Mouse (Mus musculus) stomach, postnatal 0 days (tissue): ENCODE measurements at regions not wholly inside any gene's neighbourhood (a gene's known extent, or its start where the extent isn't known, plus 50 kb on each side); places are given as distances from the start of the nearest gene placed in this dataset.

Experiments
- ATAC-seq: fragments of 200-750 bp; cut with Nextera tagmentation; 2 replicates; pipeline ENCODE4 v1.8.0; 2017; ENCODE audit not compliant: low FRiP score, low TSS enrichment
- DNase-seq: peaks from one replicate; pipeline ENCODE4 v3.0.0-alpha.2; 2016; ENCODE audit warnings: low spot score
- H3K27ac ChIP-seq: fragments of 300-500 bp; sonication (generic); replicated peaks from 2 replicates; pipeline ENCODE4 v1.5.1; 2014; ENCODE audit warnings: mild to moderate bottlenecking, control low read depth
- H3K27me3 ChIP-seq: fragments of 300-500 bp; sonication (generic); 2 replicates; pipeline ENCODE4 v1.6.1; 2014; ENCODE audit warnings: low read length; ENCODE audit not compliant: control insufficient read depth, insufficient read depth
- H3K36me3 ChIP-seq: fragments of 300-500 bp; sonication (generic); 2 replicates; pipeline ENCODE4 v1.6.1; 2014; ENCODE audit warnings: low read length, mixed read lengths; ENCODE audit not compliant: control insufficient read depth, insufficient read depth
- H3K4me1 ChIP-seq: fragments of 300-500 bp; sonication (generic); replicated peaks from 2 replicates; pipeline ENCODE4 v1.6.1; 2014; ENCODE audit warnings: antibody characterized with exemption; ENCODE audit not compliant: control insufficient read depth, insufficient read depth
- H3K4me2 ChIP-seq: fragments of 300-500 bp; sonication (generic); replicated peaks from 2 replicates; pipeline ENCODE4 v1.6.1; 2014; ENCODE audit warnings: low read depth, mild to moderate bottlenecking, control low read depth, moderate library complexity
- H3K4me3 ChIP-seq: fragments of 300-500 bp; sonication (generic); 2 replicates; pipeline ENCODE4 v1.5.1; 2014; ENCODE audit warnings: low read depth, low read length, control low read depth
- H3K9ac ChIP-seq: fragments of 300-500 bp; sonication (generic); 2 replicates; pipeline ENCODE4 v1.6.1; 2014; ENCODE audit warnings: mild to moderate bottlenecking, low read length, control low read depth, mixed read lengths
- H3K9me3 ChIP-seq: fragments of 300-500 bp; sonication (generic); 2 replicates; pipeline ENCODE4 v1.6.1; 2016; ENCODE audit warnings: low read length; ENCODE audit not compliant: control insufficient read depth
- CTCF ChIP-seq: IDR thresholded peaks from 2 replicates; pipeline ENCODE4 v1.5.1; 2016; ENCODE audit warnings: antibody characterized with exemption, low read depth, mild to moderate bottlenecking, moderate library complexity
- EP300 ChIP-seq: optimal IDR thresholded peaks from 2 replicates; pipeline ENCODE3; 2016; ENCODE audit warnings: antibody characterized with exemption
- WGBS: fragments of 180-500 bp; shearing (Covaris S2); extraction: QIAGEN DNeasy Blood & Tissue Kit; methylation state at CpG from one replicate; pipeline ENCODE4 v1.1.7; 2014; 5-methylcytosine and 5-hydroxymethylcytosine counted together

DNA sequence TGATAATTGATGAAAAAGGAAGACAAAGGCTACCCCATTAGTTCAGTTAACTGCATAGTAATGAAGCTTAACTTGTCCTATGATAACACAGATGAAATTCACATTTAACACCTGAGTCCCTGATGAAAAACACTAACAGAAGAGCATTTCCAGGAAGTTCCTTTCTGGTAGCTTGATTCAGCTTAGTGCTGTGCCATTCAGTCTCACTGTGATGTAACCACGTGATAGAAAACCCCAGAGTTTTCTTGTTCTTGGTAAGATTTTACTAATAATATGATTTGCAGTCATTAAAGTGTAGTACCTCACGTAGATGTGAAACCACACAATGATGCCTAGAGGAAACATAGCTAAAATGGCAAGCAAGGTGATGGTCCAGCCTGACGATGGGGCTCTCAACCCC is 767.4 kb upstream of the Cntn5 start:
- no peaks in the 10 kb centered on the region for H3K36me3 ChIP-seq
- no peaks in the 10 kb centered on the region for H3K27me3 ChIP-seq
- 84% methylated on average over 3 of the region's 3 CpGs for WGBS
- DNase-seq: no peak
- ATAC-seq: no peak
- no peak overlapping the region for H3K4me2 ChIP-seq
- no peak for TF ChIP-seq CTCF
- no peak for TF ChIP-seq EP300
- H3K4me3 ChIP-seq: no peak overlapping the region
- no peak overlapping the region for H3K27ac ChIP-seq
- H3K9ac ChIP-seq: no peak overlapping the region
- H3K4me1 ChIP-seq: no peaks in the 10 kb centered on the region
- H3K9me3 ChIP-seq: no peaks in the 10 kb centered on the region

DNA sequence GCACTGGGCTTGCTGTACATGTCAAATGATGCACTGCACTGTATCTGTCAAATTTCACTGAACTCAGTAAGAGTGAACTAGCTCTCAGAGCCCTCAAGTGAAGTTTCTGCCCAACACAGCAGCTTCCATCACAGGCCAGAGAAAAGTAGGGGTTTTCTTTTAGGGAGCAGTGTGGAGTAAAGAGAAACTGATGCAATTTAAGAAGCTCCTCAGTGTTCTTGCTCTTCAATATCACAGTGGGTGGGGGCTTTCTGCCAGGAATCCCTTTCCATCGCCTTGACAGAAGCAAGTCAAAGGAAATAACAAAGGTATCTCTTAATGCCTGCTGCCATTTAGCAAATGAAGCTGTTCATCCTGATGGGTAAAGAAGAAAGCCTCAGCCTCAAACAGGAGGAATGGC is 766.7 kb upstream of the Cntn5 start:
- Histone ChIP-seq H3K4me1 (no peaks in the 10 kb centered on the region), H3K27ac (no peak overlapping the region), H3K4me2 (no peak overlapping the region), H3K27me3 (no peaks in the 10 kb centered on the region), H3K9me3 (no peaks in the 10 kb centered on the region), H3K9ac (no peak overlapping the region), H3K36me3 (no peaks in the 10 kb centered on the region), H3K4me3 (no peak overlapping the region)
- DNase-seq: no peak
- ATAC-seq: no peak
- TF ChIP-seq CTCF (no peak), EP300 (no peak)
- 24% methylated on average over 1 of the region's 1 CpGs for WGBS

DNA sequence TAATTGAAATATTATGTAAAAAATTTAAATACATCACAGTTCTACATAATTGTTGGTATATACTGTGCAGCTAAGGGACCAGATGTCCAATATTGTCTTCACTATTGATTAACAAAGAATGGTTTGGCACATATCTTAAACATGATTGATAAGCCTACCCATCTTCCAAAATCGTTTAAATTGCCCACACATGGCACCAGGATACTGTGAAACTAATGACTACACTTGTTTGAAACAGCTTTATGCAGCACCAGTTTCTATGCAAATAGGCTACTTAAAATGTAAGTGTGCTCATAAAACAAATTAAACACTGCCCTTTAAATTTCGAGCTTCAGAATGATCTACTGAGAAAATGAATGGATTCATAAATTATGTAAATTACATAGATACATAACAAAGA is 724.9 kb upstream of the Cntn5 start:
- no peaks in the 10 kb centered on the region for H3K27me3 ChIP-seq
- no peaks in the 10 kb centered on the region for H3K9me3 ChIP-seq
- H3K4me2 ChIP-seq: no peak overlapping the region
- H3K9ac ChIP-seq: no peak overlapping the region
- H3K4me3 ChIP-seq: no peak overlapping the region
- H3K27ac ChIP-seq: no peak overlapping the region
- no peak for ATAC-seq
- TF ChIP-seq CTCF: no peak
- WGBS: 53% methylated on average over 2 of the region's 2 CpGs
- no peak for DNase-seq
- H3K36me3 ChIP-seq: no peaks in the 10 kb centered on the region
- no peaks in the 10 kb centered on the region for H3K4me1 ChIP-seq

DNA sequence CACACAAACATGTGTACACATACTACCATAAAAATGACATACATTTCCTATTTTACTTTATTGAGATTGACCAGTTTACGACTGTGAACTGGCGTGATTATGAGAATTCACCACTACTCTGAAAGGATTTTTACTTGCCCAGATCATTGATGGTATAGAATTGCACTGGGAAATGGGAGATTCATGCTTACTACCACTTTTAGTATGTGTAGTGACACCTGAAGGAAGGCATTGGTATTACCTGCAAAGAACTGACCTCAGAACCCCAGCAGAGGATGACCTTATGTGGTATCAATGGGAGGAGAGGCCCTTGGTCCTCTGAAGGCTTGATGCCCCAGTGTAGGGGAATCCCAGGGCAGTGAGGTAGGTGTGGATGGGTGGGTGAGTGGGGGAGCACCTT is 699.8 kb upstream of the Cntn5 start:
- no peak for DNase-seq
- Histone ChIP-seq H3K4me2 (no peak overlapping the region), H3K36me3 (no peaks in the 10 kb centered on the region), H3K9ac (no peak overlapping the region), H3K27ac (no peak overlapping the region), H3K4me3 (no peak overlapping the region), H3K9me3 (no peaks in the 10 kb centered on the region), H3K4me1 (no peaks in the 10 kb centered on the region), H3K27me3 (no peaks in the 10 kb centered on the region)
- 96% methylated on average over 2 of the region's 2 CpGs for WGBS
- no peak for TF ChIP-seq CTCF
- TF ChIP-seq EP300: no peak
- ATAC-seq: no peak

DNA sequence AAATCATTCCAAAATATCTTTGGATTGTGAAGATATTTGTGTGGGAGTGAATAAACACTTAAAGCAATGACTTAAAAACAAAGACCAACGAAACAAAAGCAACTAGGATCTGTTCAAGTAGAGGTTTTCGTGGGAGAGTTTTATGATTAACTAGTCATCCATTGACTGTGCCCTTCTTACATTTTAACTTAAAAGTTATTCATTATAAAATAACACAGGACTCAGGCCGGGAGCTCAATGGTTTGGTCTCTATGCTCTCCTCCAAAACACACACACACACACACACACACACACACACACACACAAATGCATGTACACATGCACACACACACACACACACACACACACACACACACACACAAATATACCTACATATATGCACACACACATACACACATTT is 699.3 kb upstream of the Cntn5 start:
- WGBS: 57% methylated on average over 3 of the region's 3 CpGs
- Histone ChIP-seq H3K9me3 (no peaks in the 10 kb centered on the region), H3K27ac (no peak overlapping the region), H3K4me3 (no peak overlapping the region), H3K4me2 (no peak overlapping the region), H3K9ac (no peak overlapping the region), H3K27me3 (no peaks in the 10 kb centered on the region), H3K4me1 (no peaks in the 10 kb centered on the region), H3K36me3 (no peaks in the 10 kb centered on the region)
- no peak for DNase-seq
- no peak for ATAC-seq
- TF ChIP-seq CTCF: no peak
- TF ChIP-seq EP300: no peak

DNA sequence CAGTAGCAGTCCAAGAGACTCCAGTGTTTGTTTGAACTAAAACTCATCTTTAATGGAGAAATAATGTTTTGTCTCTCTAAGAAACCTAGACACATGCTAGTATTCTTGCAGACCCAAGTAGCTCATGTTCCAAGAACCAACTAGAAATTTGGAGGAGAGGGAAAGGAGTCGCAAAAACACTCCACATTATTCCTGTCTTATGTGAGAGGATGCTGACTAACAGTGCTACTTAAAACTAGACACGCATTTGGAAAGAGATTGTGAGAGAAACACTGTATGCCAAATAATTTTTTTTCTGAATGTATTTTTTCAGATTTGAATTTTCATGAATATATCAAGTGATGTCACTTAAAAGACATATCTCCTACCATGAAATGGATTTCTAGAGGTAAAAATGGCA is 698.3 kb upstream of the Cntn5 start:
- Histone ChIP-seq H3K4me2 (no peak overlapping the region), H3K9me3 (no peaks in the 10 kb centered on the region), H3K27ac (no peak overlapping the region), H3K4me3 (no peak overlapping the region), H3K9ac (no peak overlapping the region), H3K27me3 (no peaks in the 10 kb centered on the region), H3K36me3 (no peaks in the 10 kb centered on the region), H3K4me1 (no peaks in the 10 kb centered on the region)
- DNase-seq: no peak
- WGBS: 82% methylated on average over 2 of the region's 2 CpGs
- ATAC-seq: no peak
- TF ChIP-seq CTCF (no peak), EP300 (no peak)

DNA sequence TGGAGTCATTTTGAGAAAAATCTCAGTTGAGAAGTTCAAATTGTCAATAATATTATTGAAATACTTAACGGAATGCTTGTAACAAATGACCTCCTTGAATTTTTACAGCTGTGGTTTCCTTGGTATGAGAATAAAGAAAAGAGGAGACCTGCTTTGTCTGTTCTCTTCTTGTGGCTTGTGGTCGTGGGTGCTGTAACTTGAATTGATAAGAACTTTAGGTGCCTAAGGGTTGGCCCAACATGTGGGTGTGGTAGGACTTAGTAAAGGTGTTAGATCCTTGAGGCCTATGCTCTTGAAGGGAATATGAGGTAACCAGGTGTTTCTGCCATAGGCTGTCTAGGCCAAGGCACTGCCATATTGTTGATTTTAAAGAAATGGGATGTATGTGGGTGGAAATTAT is 674.4 kb upstream of the Cntn5 start:
- no peaks in the 10 kb centered on the region for H3K27me3 ChIP-seq
- H3K27ac ChIP-seq: no peak overlapping the region
- DNase-seq (no peak), ATAC-seq (no peak)
- H3K9me3 ChIP-seq: no peaks in the 10 kb centered on the region
- no peak overlapping the region for H3K9ac ChIP-seq
- H3K4me2 ChIP-seq: no peak overlapping the region
- WGBS: 73% methylated on average over 2 of the region's 2 CpGs
- H3K4me3 ChIP-seq: no peak overlapping the region
- no peaks in the 10 kb centered on the region for H3K4me1 ChIP-seq
- no peaks in the 10 kb centered on the region for H3K36me3 ChIP-seq
- TF ChIP-seq CTCF (no peak), EP300 (no peak)
